ENCODE assay signal across 8 mouse cellular contexts in genomic region chr8:48740147-48740881, GRCm38 (mm10).
A peak's percentile ranks its signal among the peaks of the same experiment; 100 is the strongest.
DNase-seq lines count a peak whose midpoint lies in the region; ATAC-seq and TF ChIP-seq lines count a peak whose summit lies in the region.

No protein-coding gene starts in this region.

- no peaks in the 10 kb centered on the region for H3K27me3 ChIP-seq in forebrain, embryonic 14.5 days (replicated peaks; ENCODE audit: control insufficient read depth, insufficient read depth, low read length)

- peaks cover 13% of the 10 kb centered on the region for H3K4me1 ChIP-seq in forebrain, embryonic 14.5 days (ENCODE audit: control insufficient read depth, insufficient read depth, low read length)

- peak; percentile 19 to 35 for DNase-seq in left cerebral cortex, adult 2 months (ENCODE audit: extremely low spot score in 1 of 2, low spot score in 2 of 2)
- no peak for DNase-seq in left cerebral cortex, adult 11 months (ENCODE audit: low spot score)
- DNase-seq in forebrain, embryonic 14.5 days (ENCODE audit: low spot score), result peak; percentile 61
- peak; percentile 28 to 53 for DNase-seq in left cerebral cortex, postnatal 14 days (ENCODE audit: low spot score in 2 of 2)
- peak; percentile 38 for DNase-seq in right cerebral cortex, postnatal 14 days
- DNase-seq in cerebellum, adult 18-20 months, result no peak
- no peak for DNase-seq in cerebellum, postnatal 36 days
- DNase-seq in kidney, postnatal 4 days, result no peak

- H3K27ac ChIP-seq in left cerebral cortex, adult 2 months, result no peak overlapping the region
- no peak overlapping the region for H3K27ac ChIP-seq in forebrain, embryonic 14.5 days (ENCODE audit: low read depth, low read length)

- TF ChIP-seq CTCF in left cerebral cortex, adult 2 months (IDR thresholded peaks at IDR 0.05), result no peak

- peak; percentile 58 for ATAC-seq in forebrain, embryonic 14.5 days

- 38% methylated on average over 23 of the region's 23 CpGs for WGBS in forebrain, embryonic 14.5 days

- H3K9me3 ChIP-seq in forebrain, embryonic 14.5 days (replicated peaks; ENCODE audit: control insufficient read depth, low read length), result no peaks in the 10 kb centered on the region

- H3K4me3 ChIP-seq in left cerebral cortex, adult 2 months, result peak overlapping the region; percentile 49
- peak overlapping the region; percentile 19 for H3K4me3 ChIP-seq in forebrain, embryonic 14.5 days (ENCODE audit: low read depth, low read length)

- H3K4me2 ChIP-seq in forebrain, embryonic 14.5 days (ENCODE audit: low read length), result peak overlapping the region; percentile 51

- intact Hi-C loops in left cerebral cortex, adult 2 months (cut with DNase I), result loop anchor here (2.0 kb wide), 1 partner anchor 102 kb away; the partner anchor contains the start of gene Tenm3
- intact Hi-C loops in left cerebral cortex, postnatal 14 days (cut with DNase I), result no loop called here

- peak overlapping the region; percentile 49 for H3K9ac ChIP-seq in forebrain, embryonic 14.5 days (ENCODE audit: low read length)

- no peaks in the 10 kb centered on the region for H3K36me3 ChIP-seq in forebrain, embryonic 14.5 days (ENCODE audit: control insufficient read depth, insufficient read depth, low read length)

Comparison
In these comparisons a context has a peak if more than half of its experiments do, and no peak if none do; other contexts are left out.
1. DNase-seq: peak in left cerebral cortex, adult 2 months (2 of 2), forebrain, embryonic 14.5 days (single experiment), left cerebral cortex, postnatal 14 days (2 of 2) and right cerebral cortex, postnatal 14 days (single experiment); none in left cerebral cortex, adult 11 months (single experiment), cerebellum, adult 18-20 months (0 of 2), cerebellum, postnatal 36 days (0 of 2) and kidney, postnatal 4 days (0 of 2).